Mouse (Mus musculus): ENCODE measurements around the gene Bmpr1b.

Bmpr1b gene

GRCm38 (mm10) chr3:141899521-141899920 is 269.7 kb downstream of the Bmpr1b start:
- DNase-seq, result no peak

GRCm38 (mm10) chr3:141897698-141898097 is 271.5 kb downstream of the Bmpr1b start:
- DNase-seq, result no peak

- DNase-seq, result no peak
Measured at GRCm38 (mm10) chr3:141896870-141897554, 272.2 kb downstream of the Bmpr1b start.

GRCm38 (mm10) chr3:141895096-141895495 is 274.1 kb downstream of the Bmpr1b start:
- DNase-seq, result no peak

- DNase-seq, result no peak
Measured at GRCm38 (mm10) chr3:141890668-141891067, 278.6 kb downstream of the Bmpr1b start.

GRCm38 (mm10) chr3:141887476-141888274 is 281.6 kb downstream of the Bmpr1b start:
- no peak for DNase-seq

GRCm38 (mm10) chr3:141884190-141884589 is 285.0 kb downstream of the Bmpr1b start:
- no peak for DNase-seq

GRCm38 (mm10) chr3:141882496-141882895 is 286.7 kb downstream of the Bmpr1b start:
- no peak for DNase-seq

- DNase-seq, result no peak
Measured at GRCm38 (mm10) chr3:141872337-141873042, 296.7 kb downstream of the Bmpr1b start.

GRCm38 (mm10) chr3:141871805-141872204 is 297.4 kb downstream of the Bmpr1b start:
- DNase-seq, result no peak

GRCm38 (mm10) chr3:141862816-141863461 is 306.3 kb downstream of the Bmpr1b start:
- DNase-seq, result peak; percentile 56 to 67

- no peak for DNase-seq
Measured at GRCm38 (mm10) chr3:141857123-141857522, 312.1 kb downstream of the Bmpr1b start.

- DNase-seq, result no peak
Measured at GRCm38 (mm10) chr3:141854339-141854738, 314.9 kb downstream of the Bmpr1b start.

- DNase-seq, result no peak
Measured at GRCm38 (mm10) chr3:141850141-141850540, 319.1 kb downstream of the Bmpr1b start.

GRCm38 (mm10) chr3:141849206-141849605 is 320.0 kb downstream of the Bmpr1b start:
- DNase-seq, result no peak

- peak; percentile 11 to 24 for DNase-seq
Measured at GRCm38 (mm10) chr3:141838864-141839263, 330.4 kb downstream of the Bmpr1b start.

- DNase-seq, result peak; percentile 79 to 80
Measured at GRCm38 (mm10) chr3:141831135-141831534, 338.1 kb downstream of the Bmpr1b start.

GRCm38 (mm10) chr3:141828301-141828700 is 340.9 kb downstream of the Bmpr1b start:
- DNase-seq, result no peak

GRCm38 (mm10) chr3:141819331-141819941 is 349.8 kb downstream of the Bmpr1b start:
- peak; percentile 17 to 48 for DNase-seq

- DNase-seq, result no peak
Measured at GRCm38 (mm10) chr3:141818615-141819312, 350.5 kb downstream of the Bmpr1b start.

GRCm38 (mm10) chr3:141814776-141815175 is 354.4 kb downstream of the Bmpr1b start:
- no peak for DNase-seq

- peak; percentile 82 for DNase-seq
Measured at GRCm38 (mm10) chr3:141811348-141811747, 357.9 kb downstream of the Bmpr1b start.
